Mouse (Mus musculus) intestine, embryonic 14.5 days (tissue): Measurements from ENCODE around the gene 1810049J17Rik. TPM values are rescaled to one million over a fixed set of nuclear protein-coding genes. Genes with fewer than 3 reads are reported as not detected.
A peak's percentile ranks its signal among the peaks of the same experiment; 100 is the strongest.

ENCODE experiments used
- ATAC-seq: fragments of 200-750 bp; cut with Nextera tagmentation; replicated peaks from 2 replicates; pipeline ENCODE4 v1.8.0; 2017; ENCODE audit warnings: low read depth, moderate number of reproducible peaks, moderate TSS enrichment, moderate library complexity; ENCODE audit not compliant: low FRiP score, low TSS enrichment
- DNase-seq: peaks from one replicate; pipeline ENCODE4 v3.0.0-alpha.2; 2018; ENCODE audit warnings: low spot score
- H3K27ac ChIP-seq: fragments of 300-500 bp; sonication (generic); 2 replicates; pipeline ENCODE4 v1.5.1; 2014; ENCODE audit warnings: low read depth, mild to moderate bottlenecking, control low read depth
- H3K27me3 ChIP-seq: fragments of 300-500 bp; sonication (generic); replicated peaks from 2 replicates; pipeline ENCODE4 v1.6.1; 2014; ENCODE audit warnings: low read length, control low read depth; ENCODE audit not compliant: control insufficient read depth, insufficient read depth
- H3K36me3 ChIP-seq: fragments of 300-500 bp; sonication (generic); 2 replicates; pipeline ENCODE4 v1.6.1; 2014; ENCODE audit warnings: low read length, control low read depth; ENCODE audit not compliant: control insufficient read depth, insufficient read depth
- H3K4me1 ChIP-seq: fragments of 300-500 bp; sonication (generic); replicated peaks from 2 replicates; pipeline ENCODE4 v1.6.1; 2014; ENCODE audit warnings: low read length, control low read depth, mixed read lengths; ENCODE audit not compliant: control insufficient read depth, insufficient read depth
- H3K4me2 ChIP-seq: fragments of 300-500 bp; sonication (generic); 2 replicates; pipeline ENCODE4 v1.6.1; 2014; ENCODE audit warnings: low read length
- H3K4me3 ChIP-seq: fragments of 300-500 bp; sonication (generic); 2 replicates; pipeline ENCODE4 v1.5.1; 2014; ENCODE audit warnings: low read depth, low read length, control low read depth, mixed read lengths
- H3K9ac ChIP-seq: fragments of 300-500 bp; sonication (generic); 2 replicates; pipeline ENCODE4 v1.6.1; 2014; ENCODE audit warnings: mild to moderate bottlenecking, low read length
- H3K9me3 ChIP-seq: fragments of 300-500 bp; sonication (generic); 2 replicates; pipeline ENCODE4 v1.6.1; 2016; ENCODE audit warnings: low read length, control low read depth; ENCODE audit not compliant: control insufficient read depth
- WGBS: fragments of 180-500 bp; shearing (Covaris S2); extraction: QIAGEN DNeasy Blood & Tissue Kit; methylation state at CpG from one replicate; pipeline ENCODE4 v1.1.7; 2014; 5-methylcytosine and 5-hydroxymethylcytosine counted together
- polyA plus RNA-seq: library from polyadenylated mRNA; unstranded; fragments of >200 nt; fragmentation: Nextera tagmentation; extraction: Ambion mirVana; gene quantifications from 2 replicates; pipeline ENCODE4 v1.2.1, GENCODE M21; 2014

The 1810049J17Rik gene
- polyA plus RNA-seq, 1 experiment from 2014 or later = 1.7 TPM

- Histone ChIP-seq H3K9me3 (no peaks in the 10 kb centered on the region), H3K4me3 (no peak overlapping the region), H3K4me1 (no peaks in the 10 kb centered on the region), H3K27me3 (no peaks in the 10 kb centered on the region), H3K9ac (no peak overlapping the region), H3K36me3 (peaks cover 13% of the 10 kb centered on the region), H3K4me2 (no peak overlapping the region), H3K27ac (no peak overlapping the region)
- ATAC-seq = no peak
- WGBS = 78% methylated on average over 15 of the region's 15 CpGs
- no peak for DNase-seq
Observed at GRCm38 (mm10) chr15:12365416-12366071, 43.8 kb upstream of the 1810049J17Rik start.

GRCm38 (mm10) chr15:12364096-12364495 is 42.4 kb upstream of the 1810049J17Rik start:
- ATAC-seq = no peak
- Histone ChIP-seq H3K4me2 (no peak overlapping the region), H3K27me3 (no peaks in the 10 kb centered on the region), H3K9me3 (no peaks in the 10 kb centered on the region), H3K36me3 (peaks cover 15% of the 10 kb centered on the region), H3K4me1 (no peaks in the 10 kb centered on the region), H3K27ac (no peak overlapping the region), H3K9ac (no peak overlapping the region), H3K4me3 (no peak overlapping the region)
- DNase-seq = no peak
- WGBS = 84% methylated on average over 4 of the region's 4 CpGs

DNA sequence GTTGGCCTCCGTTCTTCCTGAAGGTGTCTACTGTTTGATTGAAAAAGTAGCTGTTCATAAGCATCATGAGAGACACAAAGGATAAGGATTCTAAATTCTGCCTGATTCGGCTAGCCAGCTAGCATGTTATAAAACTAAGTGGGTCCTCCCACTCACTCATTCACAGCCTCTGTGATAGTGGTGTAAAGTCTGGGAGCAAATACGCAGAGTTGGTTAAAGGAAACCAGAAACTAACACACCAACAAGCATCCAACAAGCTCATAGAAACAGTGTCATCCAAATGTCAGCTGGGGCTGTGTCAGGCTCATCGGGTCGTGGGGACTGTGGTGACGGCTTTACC is 41.0 kb upstream of the 1810049J17Rik start:
- Histone ChIP-seq H3K4me2 (no peak overlapping the region), H3K27ac (no peak overlapping the region), H3K27me3 (no peaks in the 10 kb centered on the region), H3K9me3 (no peaks in the 10 kb centered on the region), H3K36me3 (peaks cover 18% of the 10 kb centered on the region), H3K4me1 (no peaks in the 10 kb centered on the region), H3K9ac (no peak overlapping the region), H3K4me3 (no peak overlapping the region)
- ATAC-seq (no peak), DNase-seq (peak; percentile 16)
- 83% methylated on average over 6 of the region's 6 CpGs for WGBS

GRCm38 (mm10) chr15:12362001-12362700 is 40.5 kb upstream of the 1810049J17Rik start:
- Histone ChIP-seq H3K4me2 (no peak overlapping the region), H3K9ac (no peak overlapping the region), H3K27ac (no peak overlapping the region), H3K27me3 (no peaks in the 10 kb centered on the region), H3K4me1 (no peaks in the 10 kb centered on the region), H3K36me3 (peaks cover 18% of the 10 kb centered on the region), H3K4me3 (no peak overlapping the region), H3K9me3 (no peaks in the 10 kb centered on the region)
- WGBS = 90% methylated on average over 14 of the region's 14 CpGs
- ATAC-seq = no peak
- DNase-seq = peak; percentile 37

- Histone ChIP-seq H3K4me1 (no peaks in the 10 kb centered on the region), H3K9me3 (no peaks in the 10 kb centered on the region), H3K4me3 (no peak overlapping the region), H3K4me2 (no peak overlapping the region), H3K36me3 (peaks cover 20% of the 10 kb centered on the region), H3K27me3 (no peaks in the 10 kb centered on the region), H3K9ac (no peak overlapping the region), H3K27ac (no peak overlapping the region)
- WGBS = 73% methylated on average over 19 of the region's 19 CpGs
- DNase-seq (no peak), ATAC-seq (no peak)
Observed at GRCm38 (mm10) chr15:12360519-12361212, 39.0 kb upstream of the 1810049J17Rik start.

DNA sequence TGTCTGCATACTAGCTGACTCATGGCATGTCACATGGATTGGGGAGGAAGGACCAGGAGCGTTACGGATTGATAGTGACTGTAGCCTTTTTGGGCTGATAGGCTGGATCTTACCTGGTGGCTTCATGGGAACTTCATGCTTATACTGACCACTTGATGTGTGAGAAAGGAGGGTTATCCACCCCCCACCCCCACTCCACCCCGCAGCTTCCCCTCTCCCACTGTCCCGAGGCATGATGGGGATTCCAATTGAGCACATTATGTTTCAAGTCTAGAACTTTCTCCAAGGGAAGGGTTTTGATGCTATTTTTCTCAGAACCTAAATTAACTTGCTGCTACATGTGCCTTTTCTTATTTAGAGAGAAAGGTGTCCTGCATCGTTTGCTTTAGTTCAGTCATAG is 36.7 kb upstream of the 1810049J17Rik start:
- peaks cover 43% of the 10 kb centered on the region for H3K36me3 ChIP-seq
- WGBS = 93% methylated on average over 5 of the region's 5 CpGs
- no peak for DNase-seq
- H3K4me1 ChIP-seq = no peaks in the 10 kb centered on the region
- no peak overlapping the region for H3K9ac ChIP-seq
- H3K27ac ChIP-seq = no peak overlapping the region
- ATAC-seq = no peak; the same call in 1 of the 2 replicates
- H3K27me3 ChIP-seq = no peaks in the 10 kb centered on the region
- H3K4me2 ChIP-seq = no peak overlapping the region
- H3K4me3 ChIP-seq = no peak overlapping the region
- no peaks in the 10 kb centered on the region for H3K9me3 ChIP-seq

- H3K4me3 ChIP-seq = no peak overlapping the region
- peaks cover 51% of the 10 kb centered on the region for H3K36me3 ChIP-seq
- H3K27me3 ChIP-seq = no peaks in the 10 kb centered on the region
- DNase-seq (no peak), ATAC-seq (no peak)
- H3K27ac ChIP-seq = no peak overlapping the region
- H3K9me3 ChIP-seq = no peaks in the 10 kb centered on the region
- H3K4me2 ChIP-seq = no peak overlapping the region
- H3K9ac ChIP-seq = no peak overlapping the region
- no peaks in the 10 kb centered on the region for H3K4me1 ChIP-seq
Observed at GRCm38 (mm10) chr15:12357459-12357858, 35.8 kb upstream of the 1810049J17Rik start.

DNA sequence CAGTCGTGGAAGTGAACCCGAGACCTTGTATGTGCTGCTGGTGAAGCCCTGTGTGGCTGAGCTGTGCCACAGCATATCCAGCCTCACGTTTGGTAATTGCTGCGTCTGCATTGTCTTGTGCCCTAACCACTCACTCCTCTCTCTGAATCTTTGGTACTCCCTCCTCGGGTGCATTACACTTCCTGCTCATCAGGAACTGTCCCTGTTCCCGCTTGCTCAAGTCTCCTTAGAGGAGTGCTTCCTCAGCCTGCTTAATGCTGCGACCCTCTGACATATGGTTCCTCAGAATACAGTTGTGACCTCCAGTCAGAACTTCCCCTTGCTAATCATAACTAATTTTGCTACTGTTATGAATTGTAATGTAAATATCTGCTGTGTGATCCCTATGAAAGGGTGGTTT is 34.2 kb upstream of the 1810049J17Rik start:
- Histone ChIP-seq H3K27me3 (no peaks in the 10 kb centered on the region), H3K4me1 (no peaks in the 10 kb centered on the region), H3K9me3 (no peaks in the 10 kb centered on the region), H3K36me3 (peaks cover 53% of the 10 kb centered on the region), H3K4me3 (no peak overlapping the region), H3K27ac (0 out of 2 replicates have a peak overlapping the region, but pooled peaks have one; percentile 10), H3K9ac (no peak overlapping the region), H3K4me2 (no peak overlapping the region)
- DNase-seq (no peak), ATAC-seq (no peak)
- 62% methylated on average over 7 of the region's 7 CpGs for WGBS
